Mouse (Mus musculus) spleen, adult 2 months (tissue): ENCODE measurements around the gene Ctdspl.

Source experiments
- CTCF ChIP-seq: fragments of 200-500 bp; IDR thresholded peaks from 2 replicates; pipeline ENCODE4 v1.5.1; 2011; ENCODE audit warnings: mild to moderate bottlenecking, inconsistent platforms; ENCODE audit not compliant: insufficient read depth, insufficient read length, insufficient replicate concordance; ENCODE audit errors: extremely low read depth
- POLR2A ChIP-seq: fragments of 200-500 bp; IDR thresholded peaks from 2 replicates; pipeline ENCODE4 v1.6.1; 2011; ENCODE audit warnings: low read depth, low read length, inconsistent platforms

GRCm38 (mm10) chr9:118885785-118886184 lies 40.5 kb upstream of the Ctdspl start:
- TF ChIP-seq POLR2A (no peak), CTCF (no peak)
